Mouse (Mus musculus) ovary, postnatal 10 days (tissue): ENCODE data around the gene Olfr684.

Source experiments
- DNase-seq: peaks from one replicate; pipeline ENCODE4 v3.0.0; 2022; ENCODE audit warnings: low spot score

Gene Olfr684

GRCm38 (mm10) chr7:105163553-105163952, at the start of gene Olfr684:
Gene Olfr684 (minus strand): TSS chr7:105163653.
- DNase-seq, result no peak

- DNase-seq, result no peak
These were observed 43.9 kb upstream of the Olfr684 start, which contains the start of gene Olfr686 for GRCm38 (mm10) chr7:105207385-105207784. Gene Olfr686 (minus strand): TSS chr7:105207485.

GRCm38 (mm10) chr7:105185912-105186311, 22.5 kb upstream of the Olfr684 start, which contains the start of gene Olfr685:
Gene Olfr685 (minus strand): TSS chr7:105186012.
- no peak for DNase-seq

- DNase-seq, result no peak
These were observed 7.3 kb upstream of the Olfr684 start for GRCm38 (mm10) chr7:105170773-105171172.

GRCm38 (mm10) chr7:105146912-105147311, 16.5 kb downstream of the Olfr684 start, which contains the start of gene Olfr683:
Gene Olfr683 (minus strand): TSS chr7:105147012.
- DNase-seq, result no peak

GRCm38 (mm10) chr7:105141275-105141674, 22.2 kb downstream of the Olfr684 start:
- no peak for DNase-seq

- no peak for DNase-seq
These were observed 46.9 kb downstream of the Olfr684 start, which contains the start of gene Olfr681 for GRCm38 (mm10) chr7:105116536-105116935. Gene Olfr681 (plus strand): TSS chr7:105116836.
